Mouse (Mus musculus) embryonic stem cell, embryonic (primary cell): ENCODE data around the gene Pck2.

Experiments
- CTCF ChIA-PET, 4 experiments: fragments of 300-600 bp in 2 of 4; fragments of 350-600 bp in 2 of 4; sonication (Branson Sonifier 250); formaldehyde crosslinking; loops; one replicate each; lab custom pipeline; 2022; ENCODE audit warnings: inconsistent platforms in 2 of 4; lab: Charles Lee
- POLR2A ChIA-PET, 4 experiments: fragments of 300-600 bp in 2 of 4; fragments of 350-600 bp in 2 of 4; sonication (Branson Sonifier 250); formaldehyde crosslinking; loops; one replicate each; lab custom pipeline; 2022; ENCODE audit warnings: antibody characterized with exemption in 4 of 4, inconsistent platforms in 1 of 4; lab: Charles Lee

Gene Pck2

DNA sequence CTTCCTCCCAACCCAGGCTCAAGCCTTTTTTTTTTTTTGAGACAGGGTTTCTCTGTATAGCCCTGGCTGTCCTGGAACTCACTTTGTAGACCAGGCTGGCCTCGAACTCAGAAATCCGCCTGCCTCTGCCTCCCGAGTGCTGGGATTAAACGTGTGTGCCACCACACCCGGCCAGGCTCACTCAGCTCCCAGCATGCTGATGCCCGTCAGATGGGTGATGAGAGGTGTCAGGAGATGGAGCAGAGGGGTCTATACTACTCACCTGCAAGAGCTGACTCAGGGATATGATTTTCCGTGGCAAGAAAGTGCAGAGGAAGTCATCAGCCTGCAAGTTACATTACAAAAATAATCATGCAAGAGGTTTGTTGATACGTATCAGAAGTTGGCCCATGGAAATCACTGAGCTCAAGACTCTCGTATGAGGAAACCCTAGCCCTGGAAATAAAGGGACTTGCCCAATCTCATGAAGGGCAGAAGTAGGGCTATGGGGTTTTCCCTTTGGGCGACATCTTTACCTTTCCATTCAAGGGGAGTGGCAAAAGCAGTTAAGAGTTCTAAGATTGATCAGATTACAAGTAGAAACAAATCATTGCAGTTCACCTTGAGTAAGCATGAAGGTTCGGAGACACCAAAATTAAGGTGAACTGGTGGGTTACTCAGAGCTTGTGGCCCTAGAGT, 49.8 kb downstream of the Pck2 start:
- ChIA-PET POLR2A (interaction anchor here in 3 of 4 experiments (0.5 to 7.7 kb wide), 40 partner anchors 10 to 575 kb away, joined by 3 to 88 read pairs (median 12); partner anchors contain the start of genes A730061H03Rik (in 3 of the 3), Dcaf11 (in 3 of the 3), Gmpr2 (in 3 of the 3) and Nedd8 (in 3 of the 3)), CTCF (interaction anchor here in 3 of 4 experiments (0.6 to 2.2 kb wide), 11 partner anchors 9 to 575 kb away, joined by 3 to 18 read pairs (median 5); partner anchors contain the start of genes A730061H03Rik (in 1 of the 3), Dcaf11 (in 1 of the 3), Mdp1 (in 1 of the 3) and Ngdn (in 1 of the 3))

- POLR2A ChIA-PET = interaction anchor here (0.5 to 7.7 kb wide), 89 partner anchors 9 to 1008 kb away, joined by 3 to 88 read pairs (median 5); partner anchors contain the start of genes Gmpr2 (in 4 of the 4), Nedd8 (in 4 of the 4), A730061H03Rik (in 3 of the 4) and Dcaf11 (in 3 of the 4)
- CTCF ChIA-PET = interaction anchor here (0.6 to 2.2 kb wide), 35 partner anchors 10 to 940 kb away, joined by 3 to 18 read pairs (median 4); partner anchors contain the start of genes Dhrs4 (in 2 of the 4), Mdp1 (in 2 of the 4), Rec8 (in 2 of the 4) and A730061H03Rik (in 1 of the 4)
Observed at GRCm38 (mm10) chr14:55590748-55591330, 50.8 kb downstream of the Pck2 start, which contains the start of gene Psme2. Psme2 (minus strand) TSS chr14:55591113.

DNA sequence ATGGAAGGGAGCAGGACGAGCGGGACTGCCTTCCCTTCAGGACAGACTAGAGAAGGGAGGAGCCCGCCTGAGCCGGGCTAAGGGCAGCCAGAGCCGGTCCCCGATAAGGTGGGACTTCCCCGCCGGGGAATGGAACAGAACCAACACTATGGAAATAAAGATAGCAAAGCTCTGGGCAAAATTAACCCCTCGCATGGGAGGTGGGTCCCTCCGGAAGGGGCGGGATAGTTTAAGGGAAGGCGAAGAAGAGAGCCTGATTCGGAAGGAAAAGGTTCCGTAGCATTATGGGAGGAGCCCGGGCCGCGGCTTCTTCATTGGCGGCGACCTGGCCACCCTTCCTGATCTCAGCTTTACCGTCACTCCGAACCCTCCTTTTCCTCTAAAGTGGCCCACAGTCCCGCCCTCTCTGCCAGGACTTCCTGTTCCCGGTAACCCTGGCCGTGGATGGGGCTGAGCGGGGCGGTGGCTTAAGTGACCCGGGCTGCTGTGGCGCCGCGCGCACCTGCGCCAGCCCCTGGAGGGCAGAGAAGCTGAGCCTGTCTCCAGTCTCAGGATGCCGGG, 51.3 kb downstream of the Pck2 start, which contains the start of gene Rnf31:
Gene Rnf31, plus strand, starts transcription at position 378 of the 561 bp plus-strand sequence.
- ChIA-PET CTCF (interaction anchor here in 3 of 4 experiments (0.6 to 2.2 kb wide), 32 partner anchors 10 to 950 kb away, joined by 3 to 18 read pairs (median 4); partner anchors contain the start of genes Dhrs4 (in 2 of the 3), Mdp1 (in 2 of the 3), Rec8 (in 2 of the 3) and A730061H03Rik (in 1 of the 3)), POLR2A (interaction anchor here (0.6 to 7.7 kb wide), 86 partner anchors 9 to 1007 kb away, joined by 3 to 88 read pairs (median 5); partner anchors contain the start of genes Gmpr2 (in 4 of the 4), Nedd8 (in 4 of the 4), A730061H03Rik (in 3 of the 4) and Dcaf11 (in 3 of the 4))

- CTCF ChIA-PET = interaction anchor here in 3 of 4 experiments (0.6 to 2.2 kb wide), 11 partner anchors 10 to 950 kb away, joined by 3 to 18 read pairs (median 3); partner anchors contain the start of genes A730061H03Rik (in 1 of the 3), Dcaf11 (in 1 of the 3), Psme1 (in 1 of the 3) and Rec8 (in 1 of the 3)
- POLR2A ChIA-PET = interaction anchor here in 3 of 4 experiments (0.6 to 7.7 kb wide), 41 partner anchors 9 to 577 kb away, joined by 3 to 88 read pairs (median 11); partner anchors contain the start of genes A730061H03Rik (in 3 of the 3), Dcaf11 (in 3 of the 3), Irf9 (in 3 of the 3) and Psme1 (in 3 of the 3)
Observed at GRCm38 (mm10) chr14:55592226-55592625, 52.2 kb downstream of the Pck2 start.

- ChIA-PET CTCF (interaction anchor here in 1 of 4 experiments (0.9 kb wide), 1 partner anchor 40 kb away, joined by 3 read pairs; the partner anchor contains the start of gene Ipo4), POLR2A (interaction anchor here in 2 of 4 experiments (1.0 to 7.7 kb wide), 7 partner anchors 11 to 116 kb away, joined by 3 to 85 read pairs (median 6); partner anchors contain the start of genes A730061H03Rik (in 1 of the 2), Dcaf11 (in 1 of the 2), Emc9 (in 1 of the 2) and Fitm1 (in 1 of the 2))
Observed at GRCm38 (mm10) chr14:55596036-55596690, 56.1 kb downstream of the Pck2 start.

DNA sequence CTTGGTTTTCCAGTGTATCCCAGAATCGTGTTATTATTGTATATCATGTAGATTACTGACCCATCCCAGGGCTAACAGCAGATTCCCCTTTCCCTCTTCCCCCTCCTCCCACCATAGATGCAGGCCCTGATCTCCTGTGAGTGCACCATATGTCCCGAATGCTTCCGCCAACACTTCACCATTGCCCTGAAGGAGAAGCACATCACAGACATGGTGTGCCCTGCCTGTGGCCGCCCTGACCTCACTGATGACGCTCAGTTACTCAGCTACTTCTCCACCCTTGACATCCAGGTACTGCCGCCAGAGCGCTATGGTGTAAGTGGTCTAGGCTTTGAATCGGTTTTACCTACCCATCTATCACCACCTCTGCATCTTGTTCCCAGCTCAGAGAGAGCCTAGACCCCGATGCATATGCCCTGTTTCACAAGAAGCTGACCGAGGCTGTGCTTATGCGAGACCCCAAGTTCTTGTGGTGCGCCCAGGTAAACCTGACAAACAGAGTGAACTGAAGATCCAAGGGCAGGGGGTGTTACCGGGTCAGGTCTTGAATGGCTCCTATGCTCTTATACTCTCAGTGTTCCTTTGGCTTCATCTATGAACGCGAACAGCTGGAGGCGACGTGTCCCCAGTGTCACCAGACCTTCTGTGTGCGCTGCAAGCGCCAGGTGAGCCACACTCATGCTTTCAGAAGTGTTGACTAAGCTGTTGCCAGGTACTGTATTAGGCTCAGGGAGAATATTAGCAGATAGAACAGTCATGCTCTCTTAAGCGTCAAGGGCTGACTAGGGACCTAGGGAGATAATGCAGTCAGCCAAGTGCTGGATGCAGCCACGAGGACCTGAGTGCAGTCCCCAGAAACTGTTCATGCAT, 58.7 kb downstream of the Pck2 start:
- POLR2A ChIA-PET = interaction anchor here in 1 of 4 experiments (0.7 kb wide), 1 partner anchor 162 kb away, joined by 4 read pairs; no protein-coding TSS in a partner anchor
- CTCF ChIA-PET = interaction anchor here in 1 of 4 experiments (0.5 kb wide), 1 partner anchor 121 kb away, joined by 3 read pairs; no protein-coding TSS in a partner anchor
